Mouse (Mus musculus): ENCODE results near the gene Lrpap1.

Lrpap1 gene

DNA sequence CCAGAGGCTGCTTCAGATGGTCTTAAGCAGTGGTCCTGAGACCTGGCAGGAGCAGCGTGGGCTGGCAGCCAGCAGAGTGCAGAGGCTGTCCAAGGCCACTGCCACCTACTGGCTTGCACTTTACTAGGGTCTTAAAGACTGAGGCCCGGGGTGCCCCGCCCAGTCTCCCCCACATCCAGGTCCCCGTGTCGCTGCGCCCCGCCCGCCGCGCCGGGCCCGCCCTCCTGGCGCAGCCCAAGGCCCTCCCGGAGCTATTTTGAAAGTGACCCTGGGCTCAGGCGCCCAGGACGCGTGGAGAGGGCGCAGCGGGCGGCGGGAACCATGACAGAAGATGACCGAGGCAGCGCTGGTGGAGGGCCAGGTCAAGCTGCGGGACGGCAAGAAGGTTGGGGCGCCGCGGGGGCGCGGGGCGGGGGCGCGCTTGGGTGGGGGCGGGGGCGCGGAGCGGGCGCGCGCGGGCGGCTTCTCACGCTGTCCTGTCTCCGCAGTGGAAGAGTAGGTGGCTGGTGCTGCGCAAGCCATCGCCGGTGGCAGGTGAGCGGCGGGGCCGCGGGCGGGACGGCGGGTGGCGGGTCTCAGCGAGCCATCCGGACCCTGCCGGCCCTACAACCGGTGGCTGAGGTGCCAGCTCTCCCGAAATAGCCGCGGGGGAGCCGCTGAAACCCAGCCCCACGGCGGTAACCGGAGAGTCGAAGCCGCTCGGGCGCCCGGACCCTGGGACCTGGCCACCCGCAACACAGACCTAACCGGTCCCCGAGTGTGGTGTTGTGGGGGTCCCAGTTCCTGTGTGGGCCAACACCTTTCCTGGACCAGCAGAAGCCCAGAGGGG, 48.7 kb downstream of the Lrpap1 start, which contains the start of gene Dok7:
Dok7 (plus strand) TSS at position 163 of the 829 bp plus-strand sequence.
- no peak for DNase-seq (ENCODE audit: low read depth)

DNA sequence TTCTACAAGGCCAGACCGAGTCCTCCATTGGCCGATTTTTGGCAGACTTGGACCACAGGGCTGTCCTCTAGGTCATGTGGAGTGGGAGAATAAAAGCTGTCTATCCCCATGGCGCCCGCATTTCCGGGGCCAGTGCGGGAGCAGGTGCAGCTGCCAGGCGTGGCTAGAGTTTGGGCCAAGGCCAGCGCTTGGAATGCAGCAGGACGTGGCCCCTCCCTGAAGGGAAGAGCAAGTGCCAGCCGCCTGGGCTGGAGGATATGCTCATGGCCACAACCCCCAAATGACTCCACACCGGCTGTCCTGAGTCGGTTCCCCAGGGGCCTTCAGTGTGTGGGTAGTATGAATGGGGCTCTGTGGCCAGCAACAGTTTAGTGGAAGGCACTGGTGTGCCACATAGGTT, 50.5 kb downstream of the Lrpap1 start:
- no peak for DNase-seq (ENCODE audit: low read depth)

DNA sequence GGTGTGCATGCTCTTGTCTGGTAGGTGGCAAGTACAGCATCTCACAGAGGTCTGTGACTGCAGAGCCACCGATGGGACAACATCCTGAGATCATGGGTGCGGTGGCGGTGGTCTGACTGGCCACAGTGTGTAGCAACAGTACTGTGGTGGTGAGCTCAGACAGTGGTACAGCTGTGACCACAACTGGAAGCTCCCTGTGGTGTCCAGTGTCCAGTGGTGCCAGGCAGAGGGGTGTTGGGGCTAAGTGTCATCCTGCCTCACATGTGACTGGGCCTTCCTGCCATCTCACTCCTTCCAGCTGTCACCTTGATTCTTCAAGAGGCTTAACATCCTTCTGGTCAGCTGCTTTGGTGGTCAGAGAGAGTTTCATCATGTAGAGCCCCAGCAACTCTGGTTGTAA, 50.9 kb downstream of the Lrpap1 start:
- DNase-seq (ENCODE audit: low read depth): no peak

DNA sequence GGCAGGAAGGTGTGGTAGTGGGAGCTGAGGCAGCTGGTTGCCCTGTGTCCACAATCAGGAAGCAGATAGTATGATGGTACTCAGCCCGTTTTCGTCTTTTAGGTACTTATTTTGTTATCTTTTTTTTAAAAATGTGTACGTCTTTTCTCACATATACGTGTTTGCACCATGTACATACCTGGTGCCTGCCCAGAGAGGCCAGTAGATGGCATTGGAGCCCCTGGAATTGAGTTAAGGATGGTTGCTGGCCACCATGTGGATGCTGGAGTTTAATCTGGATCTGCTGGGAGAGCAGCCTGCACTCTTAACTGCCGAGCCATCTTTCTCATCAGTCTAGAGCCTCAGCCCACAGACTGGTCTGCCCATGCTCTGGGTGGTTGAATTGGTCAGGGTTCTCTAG, 55.0 kb downstream of the Lrpap1 start:
- no peak for DNase-seq (ENCODE audit: low read depth)

DNA sequence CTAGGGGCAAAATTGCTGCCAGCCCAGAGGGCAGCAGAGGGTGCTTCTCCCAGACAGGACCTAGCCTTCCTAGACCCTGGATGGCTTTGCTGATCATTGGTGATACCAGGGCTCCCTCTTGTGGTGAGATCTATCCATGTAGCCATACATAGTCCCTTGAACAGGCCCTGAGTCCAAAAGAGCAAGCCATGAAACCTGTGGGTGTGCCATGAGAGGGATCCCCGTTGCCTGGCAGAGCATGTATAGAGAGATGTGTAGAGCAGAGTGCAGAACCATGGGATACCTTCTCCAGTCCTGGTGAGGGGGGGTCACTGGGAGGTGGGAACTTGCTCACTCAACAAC, 62.5 kb downstream of the Lrpap1 start:
- DNase-seq (ENCODE audit: low read depth): peak; percentile 80

DNA sequence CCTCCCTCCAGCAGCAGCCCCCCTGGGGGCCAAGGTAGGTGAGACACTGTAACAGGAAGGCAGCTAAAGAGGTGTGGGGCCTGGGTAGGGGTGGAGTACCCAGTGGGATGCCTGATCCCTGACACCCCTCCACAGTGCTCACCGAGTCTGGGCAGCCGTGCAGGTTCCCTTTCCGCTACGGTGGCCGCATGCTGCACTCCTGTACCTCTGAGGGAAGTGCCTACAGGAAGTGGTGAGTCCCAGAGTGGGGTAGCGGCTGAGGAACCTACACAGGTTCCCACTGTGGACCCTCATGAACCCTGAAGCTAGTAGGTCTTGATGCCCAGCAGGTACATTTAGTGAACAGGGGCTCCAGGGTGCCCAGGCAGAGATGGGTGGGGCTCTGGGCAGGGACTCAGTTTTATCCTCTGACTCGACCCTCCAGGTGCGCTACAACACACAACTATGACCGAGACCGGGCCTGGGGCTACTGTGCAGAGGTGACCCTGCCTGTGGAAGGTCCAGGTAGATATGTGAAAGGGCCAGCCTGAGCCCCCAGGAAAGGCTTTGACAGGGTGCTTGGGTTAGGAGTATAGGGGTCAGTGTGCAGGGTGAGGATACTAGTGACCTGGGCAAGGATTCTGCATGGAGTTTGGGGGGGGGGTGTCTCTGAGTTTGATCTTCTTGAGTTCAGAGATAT, 63.0 kb downstream of the Lrpap1 start:
- no peak for DNase-seq (ENCODE audit: low read depth)
